Mouse (Mus musculus) granulocyte monocyte progenitor cell, adult 5-6 weeks (primary cell): ENCODE results near the gene AU021092. TPM values are rescaled to one million over a fixed set of nuclear protein-coding genes. Genes with fewer than 3 reads are reported as not detected.
"Not testable (repeated sequence)": the region's sequence is repeated elsewhere in the genome, so short reads cannot be mapped to it uniquely, and the experiment has no call there.

Source experiments
- ATAC-seq: replicated peaks from 2 replicates; pipeline ENCODE4 v1.8.0; 2016; ENCODE audit warnings: mild to moderate bottlenecking, moderate TSS enrichment, inconsistent platforms; ENCODE audit not compliant: poor library complexity, severe bottlenecking
- total RNA-seq, 2 experiments: library from RNA; stranded (forward) in 1 of 2; stranded (reverse) in 1 of 2; fragments of 200-712, 200-1000 nt in 1 of 2; fragments of >200 nt in 1 of 2; fragmentation: Nextera tagmentation in 1 of 2; gene quantifications; 2 replicates each; pipeline ENCODE4 v1.2.3; 2014 to 2017

The AU021092 gene
- total RNA-seq (2014; fragmentation: Nextera tagmentation) (not detected in 2 replicates), total RNA-seq (2017) (not detected in 2 replicates)

DNA sequence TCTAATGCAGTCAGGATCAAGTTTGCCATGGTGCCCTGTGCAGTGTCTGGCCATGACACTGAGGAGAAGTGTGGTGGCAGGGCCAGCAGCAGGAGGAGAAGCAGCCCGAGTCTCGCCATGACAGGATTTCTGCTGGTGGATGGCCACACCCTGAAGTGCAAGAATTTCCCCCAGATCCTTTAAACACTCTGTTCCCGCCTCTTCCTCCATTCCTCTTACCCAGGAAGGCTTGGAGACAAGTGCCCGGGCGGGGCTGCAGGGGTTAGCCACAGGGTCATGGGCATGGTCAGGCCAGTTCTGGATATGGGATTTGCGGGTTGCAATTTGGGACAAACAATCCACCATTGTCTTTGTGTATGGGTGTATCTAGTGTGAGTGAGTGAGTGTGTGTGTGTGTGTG is at the start of gene AU021092:
TSS of gene AU021092 (minus strand) at position 160 of the 400 bp plus-strand sequence.
- ATAC-seq = no peak

DNA sequence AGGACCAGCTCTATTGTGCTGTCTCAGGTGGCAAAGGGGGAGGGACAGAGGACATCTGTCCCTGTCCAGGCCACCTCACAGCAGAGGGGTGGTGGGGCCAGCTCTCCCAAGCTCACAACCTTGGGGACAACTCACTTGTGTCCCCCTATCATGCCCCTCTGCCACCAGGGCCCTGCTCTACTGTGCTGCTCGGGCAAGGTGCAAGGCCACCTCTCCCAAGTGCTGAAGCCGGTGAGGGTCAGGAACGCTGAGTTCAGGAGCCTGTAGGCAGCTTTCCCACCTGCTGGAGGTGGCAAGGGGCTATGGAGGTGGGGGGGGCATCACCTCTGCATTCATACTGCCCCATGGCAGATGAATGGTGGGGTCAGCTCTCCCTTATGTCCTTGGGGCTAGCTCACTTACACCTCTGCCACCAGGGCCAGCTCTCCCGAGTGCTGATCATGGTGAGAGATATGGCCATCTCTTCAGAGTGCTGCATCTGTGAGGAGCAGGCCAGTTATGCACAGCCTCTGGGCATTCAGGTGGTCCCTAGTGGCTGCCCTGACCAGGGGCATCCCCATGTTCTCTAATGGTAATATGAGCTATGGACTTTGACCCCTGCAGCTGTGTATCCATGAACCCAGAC is 49.4 kb upstream of the AU021092 start:
- ATAC-seq = no peak

DNA sequence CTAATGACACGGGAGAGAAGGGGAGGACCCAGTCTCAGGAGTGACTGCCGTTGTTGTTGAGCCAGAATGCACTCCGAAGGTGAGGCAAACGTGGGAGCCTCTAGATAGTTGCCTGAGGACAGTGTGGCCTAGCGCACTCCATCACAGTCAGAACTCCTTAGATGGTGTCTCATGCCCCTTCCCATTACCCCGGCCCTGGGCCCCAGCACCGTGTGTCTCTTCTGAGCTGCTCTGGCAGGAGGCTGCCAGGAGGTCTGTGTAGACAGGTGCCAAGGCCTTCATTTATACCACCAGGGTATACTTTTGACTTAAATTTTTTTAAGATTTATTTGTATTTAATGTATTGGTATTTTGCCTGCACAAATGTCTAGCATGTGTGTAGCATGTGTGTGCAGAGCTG is 41.8 kb upstream of the AU021092 start:
- ATAC-seq = no peak

DNA sequence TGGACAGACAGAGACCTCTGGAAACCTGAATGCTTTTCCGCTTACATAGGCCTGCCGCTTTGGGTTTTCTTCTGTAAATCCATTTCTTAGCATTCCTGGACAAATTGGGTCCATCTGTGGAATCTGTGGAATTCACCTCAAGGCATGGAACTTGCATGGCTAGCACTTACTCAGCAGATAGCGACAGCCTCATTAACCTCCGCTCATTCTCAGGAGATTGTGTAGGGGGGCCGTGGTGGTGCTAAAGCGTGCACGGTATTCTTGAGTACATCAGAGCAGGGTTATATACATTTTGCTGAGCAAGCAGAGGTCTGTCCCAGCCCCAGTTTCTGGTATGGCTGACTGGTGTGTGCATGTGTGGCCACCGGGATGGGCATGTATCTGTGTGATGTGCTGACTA is 41.1 kb upstream of the AU021092 start:
- no peak for ATAC-seq

DNA sequence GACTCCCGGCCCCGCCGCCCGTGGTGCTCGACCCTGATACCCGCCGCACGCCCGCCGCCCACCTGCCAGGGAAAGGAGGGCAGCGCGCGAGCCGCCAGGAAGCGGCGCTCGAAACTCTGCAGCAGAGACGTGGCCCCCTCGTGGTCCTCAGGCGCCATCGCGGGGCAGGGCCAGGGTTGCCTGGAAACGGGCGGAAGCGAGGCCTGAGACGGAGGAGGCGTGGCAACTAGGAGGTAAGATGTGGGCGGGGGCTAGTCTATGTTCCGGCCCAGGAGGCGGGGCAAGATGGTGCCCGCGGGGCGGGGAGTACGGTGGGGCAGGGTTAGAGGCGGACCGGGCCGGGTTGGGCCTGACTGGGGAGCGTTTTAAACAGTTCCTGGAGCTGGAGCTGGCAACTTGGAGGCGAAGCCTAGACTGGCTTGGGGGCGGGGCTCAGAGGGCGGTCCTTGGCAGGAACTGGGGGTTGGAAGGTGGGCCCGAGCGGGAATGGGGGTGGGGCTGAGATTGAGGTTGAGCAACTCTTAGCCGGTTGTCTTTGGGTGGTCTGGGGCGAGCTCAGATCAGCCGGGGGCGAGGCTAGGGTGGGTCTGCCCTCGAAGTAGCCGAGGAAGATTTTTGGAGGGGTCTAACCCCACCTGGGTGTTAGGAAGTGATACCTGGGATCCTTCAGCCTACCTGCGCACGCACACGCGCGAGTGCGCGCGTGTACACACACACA is 33.8 kb upstream of the AU021092 start, which contains the start of gene Eef2kmt:
TSS of gene Eef2kmt (minus strand) at position 205 of the 718 bp plus-strand sequence.
- peak; percentile 89 for ATAC-seq

DNA sequence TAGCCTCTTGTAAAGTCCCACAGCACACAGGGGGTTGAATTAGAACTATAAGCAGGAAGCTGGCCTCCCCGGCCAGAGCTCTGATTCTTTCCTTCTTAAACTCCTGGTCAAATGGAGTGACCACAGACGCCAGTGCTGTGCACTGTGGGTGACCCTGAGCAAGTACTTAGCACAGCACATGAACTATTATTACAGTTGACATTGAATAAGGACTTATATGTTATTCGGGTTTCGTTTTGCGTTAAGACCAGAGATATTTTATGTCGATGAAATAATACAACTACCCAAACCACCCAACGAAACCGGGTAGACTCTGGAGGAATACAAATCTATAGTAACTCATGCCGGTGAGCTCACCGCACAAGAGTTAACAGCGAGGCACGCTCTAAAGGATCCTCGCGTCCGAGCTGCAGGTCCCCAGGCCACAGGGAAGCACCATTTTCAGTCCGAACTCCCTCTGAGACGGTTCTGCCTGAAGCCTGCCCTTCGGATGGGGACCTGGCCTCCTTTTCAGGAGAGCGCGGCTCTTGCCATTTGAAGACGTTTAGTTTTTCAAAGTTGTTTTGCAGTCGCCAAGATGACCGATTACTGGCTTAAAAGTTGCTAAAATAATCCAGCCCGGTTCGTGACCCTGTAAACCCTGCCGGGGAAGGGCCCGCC is 33.1 kb upstream of the AU021092 start:
- ATAC-seq = no peak

DNA sequence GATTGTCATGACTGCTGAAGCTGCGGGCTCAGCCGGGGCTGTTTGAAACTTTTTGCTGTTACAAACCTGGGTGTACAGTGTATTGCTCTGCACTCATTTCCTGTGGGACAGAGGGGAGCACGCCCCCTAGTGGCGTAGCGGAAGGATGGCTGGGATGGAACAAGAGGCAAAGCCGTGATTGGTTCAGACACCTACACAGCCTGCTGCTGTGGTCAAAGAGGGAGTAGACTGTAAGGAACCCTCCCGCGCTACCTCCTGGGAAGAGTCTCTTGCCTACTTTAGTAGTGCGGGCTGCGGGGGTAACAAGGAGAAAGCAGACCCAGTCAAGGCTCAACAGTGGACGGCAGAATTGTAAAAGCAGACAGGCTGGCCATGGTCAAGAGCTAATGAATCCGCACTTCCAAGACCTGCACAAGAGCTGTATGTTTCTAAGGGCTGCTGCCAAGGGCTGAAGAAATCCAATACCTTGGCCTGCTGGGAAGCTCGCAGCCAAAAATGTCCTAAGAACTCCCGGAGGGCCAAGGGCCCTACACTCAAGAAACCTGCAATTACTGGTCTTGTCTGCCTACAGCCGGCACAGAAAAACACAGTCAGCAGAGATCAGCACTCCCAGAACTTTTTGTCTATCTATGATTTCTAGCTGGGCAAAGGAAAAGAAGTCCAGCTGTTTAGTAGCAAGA is 32.4 kb upstream of the AU021092 start:
- peak; percentile 75 for ATAC-seq

DNA sequence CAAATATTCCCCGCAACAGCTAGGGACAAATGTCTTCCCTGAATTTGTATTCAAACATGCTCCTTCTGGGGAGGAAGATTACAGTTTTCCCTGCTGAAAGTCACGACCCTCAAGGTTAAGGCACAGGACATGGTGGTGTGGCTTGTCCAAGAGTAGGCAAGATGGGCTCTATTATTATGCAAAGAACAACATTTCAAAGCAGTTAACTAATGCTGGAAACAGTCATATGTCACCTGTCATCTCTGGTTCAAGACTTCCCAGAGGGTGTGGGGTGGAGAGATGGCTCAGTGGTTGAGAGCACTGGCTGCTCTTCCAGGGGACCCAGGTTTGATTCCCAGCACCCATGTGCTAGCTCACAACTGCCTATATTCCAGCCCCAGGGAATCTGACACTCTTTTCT is 30.2 kb upstream of the AU021092 start:
- no peak for ATAC-seq

DNA sequence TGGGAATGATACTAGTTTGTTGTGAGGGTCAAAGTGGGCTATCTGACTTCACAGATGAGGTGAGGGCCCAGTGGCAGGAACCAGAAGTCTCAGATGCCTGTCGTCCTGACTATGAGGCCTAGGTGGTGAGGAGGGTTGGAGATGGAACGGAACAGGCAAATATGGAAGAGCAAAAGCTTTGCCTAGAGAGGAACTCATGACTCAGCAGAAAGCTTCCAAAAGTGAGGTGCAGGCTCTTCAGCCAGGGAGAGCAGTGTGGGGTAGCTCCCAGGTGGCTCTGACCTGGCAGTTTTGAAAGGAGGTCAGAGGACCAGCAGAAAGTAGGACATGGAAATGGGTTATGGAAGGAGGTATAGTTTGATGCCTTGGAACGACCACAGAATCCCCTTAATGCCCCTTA is 28.8 kb upstream of the AU021092 start:
- no peak for ATAC-seq

DNA sequence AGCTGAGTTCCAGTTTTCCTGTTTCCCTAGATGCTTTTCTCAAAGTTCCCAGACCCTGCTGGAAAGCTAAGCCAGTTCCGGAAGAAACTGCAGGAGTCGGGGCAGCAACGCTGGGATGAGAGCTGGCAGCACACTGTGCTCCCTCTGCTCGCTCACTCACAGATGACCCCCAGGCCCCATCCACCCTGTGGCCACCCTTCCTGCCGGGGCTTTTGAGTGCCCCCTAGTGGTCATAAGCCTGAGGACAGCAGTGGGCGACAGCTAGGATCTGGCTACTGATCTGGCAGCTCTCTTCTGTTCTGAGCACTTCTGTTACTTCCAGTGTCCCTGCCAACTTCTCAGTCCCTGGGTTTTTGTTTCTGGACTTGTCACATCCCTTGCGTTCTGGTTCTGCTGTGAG is 22.3 kb upstream of the AU021092 start:
- peak; percentile 84 for ATAC-seq

DNA sequence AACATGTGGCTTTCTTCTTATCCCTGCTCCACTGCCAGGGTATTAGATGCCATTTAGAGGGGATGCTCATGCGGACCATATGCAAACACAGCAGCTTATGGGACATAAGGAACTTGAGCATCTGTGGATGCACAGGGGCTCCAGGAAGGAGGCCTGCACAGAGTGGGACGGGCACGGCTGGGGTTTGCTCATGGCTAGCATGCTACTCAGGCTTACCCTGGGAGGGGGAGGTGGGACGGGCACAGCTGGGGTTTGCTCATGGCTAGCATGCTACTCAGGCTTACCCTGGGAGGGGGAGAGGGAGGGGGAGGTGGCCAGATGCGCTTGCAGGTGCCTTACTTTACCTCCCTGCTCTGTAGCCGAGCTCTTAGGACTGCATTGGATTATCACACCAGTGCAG is 20.8 kb upstream of the AU021092 start:
- no peak for ATAC-seq

DNA sequence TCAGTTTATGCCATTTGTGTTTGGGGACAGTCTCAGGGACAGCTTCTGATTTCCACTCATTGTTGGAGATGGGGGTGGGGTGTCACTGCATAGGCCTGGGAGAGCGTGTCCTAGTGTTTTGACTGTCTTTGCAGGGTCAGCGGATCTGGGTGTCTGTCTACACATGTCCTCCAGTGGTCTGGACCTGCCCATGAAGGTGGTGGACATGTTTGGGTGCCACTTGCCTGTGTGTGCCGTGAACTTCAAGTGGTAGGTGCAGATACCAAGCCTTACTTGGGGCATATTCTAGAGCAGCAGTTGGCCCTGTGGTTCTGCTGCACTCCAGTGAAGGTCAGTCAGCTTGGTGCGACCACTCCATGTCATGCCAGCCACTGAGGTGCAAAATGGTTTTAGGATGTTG is 20.3 kb upstream of the AU021092 start:
- no peak for ATAC-seq

DNA sequence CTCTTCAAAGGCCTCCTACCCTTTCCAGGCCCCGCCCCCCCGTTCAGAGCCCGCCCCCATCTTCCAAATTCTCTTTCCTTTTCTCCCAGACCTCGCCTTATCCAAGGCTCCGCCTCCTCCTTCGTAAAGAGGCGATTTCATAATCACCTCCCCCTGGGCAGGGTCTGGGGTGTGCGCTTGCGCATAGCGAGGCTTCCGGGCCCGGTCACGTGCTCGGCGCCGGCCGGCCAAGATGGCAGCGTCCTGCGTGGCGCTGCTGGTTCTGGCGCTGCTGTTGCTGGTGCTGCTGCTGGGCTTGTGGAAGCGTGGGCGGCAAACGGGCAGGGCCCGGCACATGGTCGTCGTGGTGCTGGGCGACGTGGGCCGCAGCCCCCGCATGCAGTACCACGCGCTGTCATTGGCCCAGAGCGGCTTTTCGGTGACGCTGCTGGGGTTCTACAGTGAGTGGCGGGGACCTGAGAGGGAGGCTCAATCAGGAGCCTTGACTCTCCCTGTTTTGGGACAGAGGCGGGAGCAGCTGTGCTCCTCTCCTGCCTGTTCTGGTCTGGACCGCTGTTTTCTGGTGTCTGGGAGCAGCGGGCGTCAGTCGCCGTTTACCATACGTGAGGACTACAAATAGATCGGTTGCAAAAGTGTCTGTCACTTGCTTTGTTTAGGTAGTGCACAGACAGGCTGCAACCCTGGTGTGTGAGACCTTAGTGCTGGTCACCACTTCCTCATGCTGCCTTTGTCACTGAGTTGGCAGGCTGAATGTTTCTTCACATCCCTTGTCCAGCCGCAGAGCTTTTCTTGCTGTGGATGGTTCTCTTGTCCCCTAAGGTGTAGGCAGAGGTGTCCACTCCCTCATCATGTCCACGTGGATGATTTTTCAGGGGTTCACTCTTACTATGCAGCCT is 11.6 kb upstream of the AU021092 start, which contains the start of gene Alg1:
TSS of gene Alg1 (plus strand) at position 204 of the 896 bp plus-strand sequence.
- peak; percentile 87 for ATAC-seq

DNA sequence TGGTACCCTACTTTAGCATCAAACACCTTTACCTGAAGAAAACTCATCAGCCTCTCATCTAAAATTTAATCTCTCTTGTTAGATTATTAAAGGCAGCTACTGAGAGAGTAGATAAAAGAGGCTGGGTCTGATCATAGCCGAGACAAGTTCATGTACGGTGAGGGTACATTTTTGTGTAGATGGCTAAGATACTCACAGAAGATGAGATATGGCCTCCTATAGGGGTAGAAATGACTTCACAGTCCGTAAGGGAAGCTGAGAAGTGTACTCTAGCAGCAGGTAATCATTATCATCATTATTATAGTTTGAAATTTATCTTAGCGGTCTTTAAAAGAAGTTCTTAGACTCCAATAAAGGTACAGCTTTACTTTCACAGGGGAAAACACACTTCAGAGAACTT is 10.9 kb upstream of the AU021092 start:
- no peak for ATAC-seq

DNA sequence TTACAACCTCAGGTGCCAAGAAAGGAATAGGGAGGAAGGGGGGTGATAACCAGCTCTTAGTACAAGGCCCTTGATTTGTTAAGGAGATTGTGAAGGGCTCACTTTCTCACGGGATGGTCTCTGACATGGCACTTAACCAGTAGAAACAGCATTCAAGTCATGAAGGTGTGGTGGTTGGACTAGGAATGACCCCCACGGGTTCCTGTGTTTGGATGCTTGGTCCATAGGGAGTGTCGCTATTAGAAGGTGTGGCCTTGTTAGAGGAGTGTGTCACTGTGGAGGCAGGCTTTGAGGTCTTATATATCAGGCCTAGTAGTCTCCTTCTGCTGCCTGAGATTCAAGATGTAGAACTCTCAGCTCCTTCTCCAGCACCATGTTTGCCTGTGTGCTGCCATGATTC is 6.0 kb upstream of the AU021092 start:
- not testable (repeated sequence) for ATAC-seq

DNA sequence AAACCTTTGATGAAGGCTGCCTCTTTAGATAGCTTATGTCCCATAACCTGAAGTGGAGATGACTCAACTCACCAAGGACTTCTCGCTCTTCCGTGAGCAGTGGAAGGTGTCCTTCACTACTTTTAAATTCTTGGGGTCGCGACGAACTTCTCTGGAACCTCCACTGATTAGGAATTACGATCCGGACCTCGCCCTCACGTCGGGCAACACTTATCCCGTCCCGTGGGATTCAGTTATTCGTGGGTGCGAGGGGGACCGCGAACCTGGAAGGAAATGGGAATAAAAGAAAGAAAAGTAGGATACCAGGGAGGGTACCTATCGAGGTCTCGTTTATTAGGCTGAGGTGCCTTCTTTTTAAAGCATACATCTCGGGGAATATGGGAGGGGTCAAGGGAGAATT is 5.4 kb upstream of the AU021092 start:
- not testable (repeated sequence) for ATAC-seq

DNA sequence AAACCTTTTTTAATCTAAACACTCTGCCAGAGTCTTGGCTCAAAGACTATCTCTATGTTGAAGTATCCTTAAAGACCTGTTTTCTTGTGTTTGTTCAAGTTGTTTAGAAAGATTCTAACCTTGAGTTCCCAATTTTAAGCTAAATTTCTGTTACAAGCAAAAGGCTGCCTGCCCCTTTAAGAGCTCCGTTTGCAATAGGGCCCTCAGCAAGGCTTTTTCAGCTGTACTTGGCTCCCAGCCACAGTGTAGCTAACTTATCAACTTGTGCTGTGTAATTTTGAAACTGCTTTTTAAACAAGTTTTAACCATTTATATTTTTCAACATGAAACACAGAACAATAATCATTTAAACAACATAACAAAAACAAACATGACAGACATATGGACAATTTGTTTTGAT is 4.4 kb upstream of the AU021092 start:
- not testable (repeated sequence) for ATAC-seq

DNA sequence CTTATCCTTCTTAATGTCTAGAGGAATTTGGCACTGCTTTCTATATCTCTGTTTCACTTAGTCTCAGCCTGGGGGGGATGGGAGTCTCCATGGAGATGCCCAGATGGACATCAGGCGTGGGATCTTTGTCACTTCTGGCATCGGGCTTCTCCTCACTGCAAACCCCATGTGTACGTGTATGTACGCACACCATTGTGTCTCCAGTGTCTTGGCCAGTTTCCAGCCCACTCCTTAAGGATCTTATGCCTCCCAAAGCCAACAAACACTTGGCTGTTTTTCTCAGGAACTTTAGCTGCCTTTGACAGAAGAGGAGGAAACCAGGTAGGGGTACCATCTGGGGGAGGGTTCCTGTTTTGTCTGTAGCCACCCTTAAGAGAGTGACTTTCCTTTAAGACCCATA is 696 bp downstream of the AU021092 start:
- no peak for ATAC-seq

DNA sequence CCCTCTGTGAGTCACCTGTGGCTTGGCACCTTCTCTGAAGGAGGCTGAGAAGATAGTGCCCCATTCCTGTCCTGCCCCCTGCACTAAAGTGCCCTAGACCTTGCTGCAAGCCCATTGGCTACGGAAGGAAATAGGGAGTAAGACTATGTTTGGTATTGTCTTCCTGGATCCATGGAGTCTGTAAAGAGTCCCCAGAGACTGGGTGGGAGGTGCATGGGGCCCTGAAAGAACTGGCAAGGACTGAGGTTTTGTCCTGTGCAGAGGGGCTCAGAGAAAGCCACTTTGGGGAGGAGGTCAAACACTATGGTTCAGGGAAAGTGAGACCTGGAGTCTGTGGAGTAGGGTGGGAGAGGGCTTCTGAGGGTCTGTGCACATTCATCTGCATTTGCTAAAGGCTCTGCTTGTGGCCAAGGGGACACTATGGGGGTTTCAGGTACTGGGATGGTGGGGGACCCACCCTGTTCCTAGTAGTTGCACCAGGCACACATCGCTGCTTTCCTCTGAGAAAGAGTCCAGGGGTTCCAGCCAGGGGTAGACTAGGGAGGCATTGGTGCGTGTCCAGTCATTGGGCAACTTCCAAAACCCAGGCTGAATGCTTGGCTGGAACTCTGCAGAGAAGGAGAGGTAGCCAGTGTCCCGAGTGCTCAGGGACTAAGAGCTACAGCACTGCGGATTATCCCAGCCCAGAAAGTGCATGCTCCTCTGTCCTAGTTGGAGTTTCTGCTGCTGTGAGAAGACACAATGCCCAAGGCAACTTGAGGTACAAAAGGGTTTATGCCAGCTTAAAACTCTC is 4.6 kb downstream of the AU021092 start:
- ATAC-seq = no peak
